Mouse (Mus musculus) ES-Bruce4 (cell line): Measurements from ENCODE around the gene Pum1. TPM values are rescaled to one million over a fixed set of nuclear protein-coding genes. Genes with fewer than 3 reads are reported as not detected.

Source experiments
- H3K27ac ChIP-seq: 2 replicates; pipeline ENCODE4 v1.5.1; 2012; ENCODE audit warnings: low read length, inconsistent platforms; ENCODE audit not compliant: insufficient read depth
- H3K27me3 ChIP-seq: 2 replicates; pipeline ENCODE4 v1.6.1; 2012; ENCODE audit warnings: mild to moderate bottlenecking, low read length, inconsistent platforms; ENCODE audit not compliant: control insufficient read depth, poor library complexity, insufficient read depth, severe bottlenecking
- H3K36me3 ChIP-seq: 2 replicates; pipeline ENCODE4 v1.6.1; 2012; ENCODE audit warnings: inconsistent platforms, mild to moderate bottlenecking, low read length, moderate library complexity; ENCODE audit not compliant: control insufficient read depth, poor library complexity, insufficient read depth, severe bottlenecking
- H3K4me1 ChIP-seq: one replicate; pipeline ENCODE4 v1.8.1; 2011; ENCODE audit warnings: low read length; ENCODE audit not compliant: control insufficient read depth, insufficient read depth
- H3K4me3 ChIP-seq: 2 replicates; pipeline ENCODE4 v1.5.1; 2011; ENCODE audit warnings: low read depth, mild to moderate bottlenecking, low read length
- H3K9ac ChIP-seq: 2 replicates; pipeline ENCODE4 v1.6.1; 2012; ENCODE audit warnings: low read depth, mild to moderate bottlenecking, inconsistent platforms; ENCODE audit not compliant: poor library complexity, severe bottlenecking
- H3K9me3 ChIP-seq: replicated peaks from 2 replicates; pipeline ENCODE4 v1.6.1; 2012; ENCODE audit warnings: mild to moderate bottlenecking, low read length, inconsistent platforms; ENCODE audit not compliant: control insufficient read depth, poor library complexity, insufficient read depth, severe bottlenecking
- CTCF ChIP-seq: IDR thresholded peaks from one replicate; pipeline ENCODE4 v1.8.1; 2011; ENCODE audit warnings: low read depth, low read length
- EP300 ChIP-seq: IDR thresholded peaks from 2 replicates; pipeline ENCODE4 v1.6.1; 2011; ENCODE audit warnings: low read depth, low read length; ENCODE audit not compliant: insufficient read depth
- POLR2A ChIP-seq: IDR thresholded peaks from one replicate; pipeline ENCODE4 v1.8.1; 2011; ENCODE audit warnings: low read length; ENCODE audit not compliant: insufficient read depth
- polyA plus RNA-seq: library from polyadenylated mRNA; stranded (reverse); fragments of >200 nt; gene quantifications from 2 replicates; pipeline ENCODE4 v1.2.4, GENCODE M21; 2011; ENCODE audit warnings: low read depth; ENCODE audit not compliant: missing spikeins, insufficient read depth, insufficient read length

Pum1 gene
- polyA plus RNA-seq, 1 experiment, result 111 TPM

DNA sequence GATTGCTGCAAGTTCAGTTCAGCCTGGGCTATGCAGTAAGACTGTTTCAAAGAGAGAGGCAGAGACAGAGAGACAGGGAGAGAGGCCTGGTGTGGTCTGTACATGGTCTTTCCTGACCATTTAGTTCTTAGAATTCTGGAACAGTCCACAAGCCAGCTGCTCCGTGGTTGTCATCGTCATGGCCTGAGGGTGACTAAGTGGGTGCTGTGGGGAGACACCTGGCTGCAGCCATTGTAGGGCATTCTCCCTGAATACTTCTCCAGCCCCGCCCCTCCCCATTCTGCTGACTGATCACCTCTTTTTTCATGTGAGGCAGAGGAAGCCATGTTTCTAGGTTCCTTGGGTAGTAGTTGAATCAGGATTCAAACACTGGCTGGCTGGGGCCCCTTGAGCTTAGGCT lies 156.7 kb downstream of the Pum1 start:
- H3K4me1 ChIP-seq, result no peaks in the 10 kb centered on the region
- no peak overlapping the region for H3K4me3 ChIP-seq
- TF ChIP-seq CTCF (no peak), EP300 (no peak), POLR2A (no peak)
- no peak overlapping the region for H3K9ac ChIP-seq
- H3K36me3 ChIP-seq, result no peaks in the 10 kb centered on the region
- no peaks in the 10 kb centered on the region for H3K9me3 ChIP-seq
- H3K27me3 ChIP-seq, result no peaks in the 10 kb centered on the region
- no peak overlapping the region for H3K27ac ChIP-seq

DNA sequence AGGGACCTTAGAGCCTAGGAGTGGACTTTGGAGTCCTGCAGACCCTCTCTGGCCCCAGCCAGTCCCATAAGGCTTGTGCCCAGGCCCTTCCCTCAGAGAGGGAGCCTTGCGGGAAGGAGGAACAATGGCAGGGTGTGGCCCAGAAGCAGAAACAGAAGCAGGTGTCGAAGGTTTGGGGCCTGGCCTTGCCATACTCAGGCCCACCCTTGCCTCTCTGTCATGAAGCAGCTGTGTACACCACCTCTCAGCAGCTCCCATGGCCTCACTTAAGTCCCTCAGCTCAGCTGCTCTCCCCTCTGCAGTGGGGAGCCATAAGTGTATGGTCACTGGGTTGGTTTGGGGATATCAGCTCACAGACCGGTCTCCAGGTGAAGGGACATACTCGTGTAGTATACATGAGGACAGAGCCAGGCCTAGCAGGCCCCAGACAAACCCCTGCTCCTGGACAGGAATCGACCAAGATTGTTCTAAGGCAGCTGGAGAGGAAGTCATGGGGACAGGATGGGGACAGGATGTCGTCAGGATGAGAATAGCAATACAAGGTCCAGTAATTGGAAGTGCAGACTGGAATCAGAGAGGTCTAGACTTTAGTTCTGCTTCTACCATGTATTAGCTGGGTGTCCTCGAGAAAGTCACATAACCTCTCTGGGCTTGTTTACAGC lies 157.6 kb downstream of the Pum1 start:
- Histone ChIP-seq H3K36me3 (no peaks in the 10 kb centered on the region), H3K27me3 (no peaks in the 10 kb centered on the region), H3K9ac (no peak overlapping the region), H3K9me3 (no peaks in the 10 kb centered on the region), H3K4me3 (no peak overlapping the region), H3K4me1 (no peaks in the 10 kb centered on the region), H3K27ac (no peak overlapping the region)
- TF ChIP-seq CTCF (no peak), POLR2A (no peak), EP300 (no peak)

DNA sequence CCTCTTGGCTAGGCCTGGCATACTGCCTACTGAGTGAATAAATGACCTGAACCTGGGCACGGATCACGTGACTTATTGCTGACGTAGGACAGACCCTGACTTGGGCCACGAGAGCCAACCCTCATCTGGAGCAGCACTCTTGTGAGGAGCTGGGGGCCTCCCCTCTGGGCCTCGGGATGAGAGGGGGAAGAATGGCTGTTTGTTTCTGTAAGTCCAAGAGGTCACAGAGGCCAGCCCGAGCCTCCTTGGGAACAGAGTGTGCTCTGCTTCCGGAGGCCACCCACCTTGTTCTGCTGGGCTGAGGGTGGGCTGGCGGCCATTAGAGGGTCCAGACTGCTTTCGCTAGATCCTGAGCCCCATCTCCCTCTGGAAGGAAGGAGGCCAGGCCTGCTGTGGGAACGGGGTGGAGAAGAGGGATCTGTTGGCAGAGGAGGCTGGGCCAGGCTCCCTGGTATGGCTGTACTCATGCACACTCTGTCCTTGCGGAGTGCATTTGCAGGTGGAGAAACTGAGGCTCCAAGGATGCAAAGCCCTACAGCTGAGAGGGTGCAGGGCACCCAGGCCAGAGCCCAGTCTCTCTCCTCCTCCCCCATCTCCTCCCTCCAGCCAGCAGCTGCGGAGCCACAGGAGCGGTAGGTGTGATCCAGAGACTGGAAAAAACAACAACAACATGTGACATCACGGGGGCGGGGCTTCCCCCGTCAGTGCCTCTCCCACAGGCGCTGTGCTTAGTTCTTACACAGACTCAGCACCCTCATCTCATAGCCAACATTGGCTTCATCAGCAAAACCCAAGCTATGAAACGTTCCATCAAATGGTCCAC lies 165.9 kb downstream of the Pum1 start:
- no peak overlapping the region for H3K9ac ChIP-seq
- H3K36me3 ChIP-seq, result no peaks in the 10 kb centered on the region
- TF ChIP-seq EP300, result no peak
- no peak for TF ChIP-seq POLR2A
- TF ChIP-seq CTCF, result no peak
- peak overlapping the region; percentile 14; the same call in 1 of the 2 replicates for H3K4me3 ChIP-seq
- no peaks in the 10 kb centered on the region for H3K4me1 ChIP-seq
- no peaks in the 10 kb centered on the region for H3K27me3 ChIP-seq
- no peaks in the 10 kb centered on the region for H3K9me3 ChIP-seq
- H3K27ac ChIP-seq, result no peak overlapping the region

Other genes with a start within 250 kb of the Pum1 start
- 52.0 and 55.9 TPM in 2 replicates for gene Nkain1, start 89.1 kb upstream of the Pum1 start, polyA plus RNA-seq
- gene Sdc3, start 129.2 kb downstream of the Pum1 start, polyA plus RNA-seq, result 8.1 and 8.6 TPM in 2 replicates
- 30.2 and 35.4 TPM in 2 replicates for gene Laptm5, start 249.8 kb downstream of the Pum1 start, polyA plus RNA-seq